Mouse (Mus musculus): ENCODE data around the gene Ap2a2.

DNA sequence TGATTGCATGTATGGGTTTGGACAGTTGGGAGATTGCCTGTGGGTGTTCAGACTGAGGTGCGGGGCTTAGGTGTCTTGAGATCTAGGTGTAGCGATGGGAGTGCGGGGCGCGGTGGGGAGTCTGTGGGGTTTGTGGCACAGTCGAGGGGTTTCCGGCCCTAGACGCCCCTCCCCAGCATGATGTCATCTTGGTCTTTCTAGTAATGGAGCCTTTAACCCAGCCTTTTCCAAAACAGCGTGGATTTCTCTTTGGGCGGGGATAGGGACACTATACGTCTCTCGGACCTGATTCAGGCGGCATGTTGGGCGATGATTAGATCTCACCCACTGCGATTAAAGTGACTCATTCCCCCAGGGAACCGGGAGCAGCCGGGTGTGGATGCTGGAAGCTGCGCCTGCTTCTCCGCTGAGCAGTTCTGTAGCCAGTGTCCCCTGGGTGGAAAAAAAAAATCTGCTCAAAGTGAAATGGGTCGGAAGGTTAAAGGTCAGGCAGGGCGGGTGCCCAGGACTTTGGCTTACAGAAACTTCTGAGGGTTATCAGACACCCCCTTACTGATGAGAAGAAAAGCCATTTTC, 967 bp downstream of the Ap2a2 start:
- TF ChIP-seq CTCF (IDR thresholded peaks at IDR 0.05) = no peak
- no peak for TF ChIP-seq EP300 (IDR thresholded peaks at IDR 0.05)
